Mouse (Mus musculus): ENCODE measurements at regions not wholly inside any gene's neighbourhood (a gene's known extent, or its start where the extent isn't known, plus 50 kb on each side); places are given as distances from the start of the nearest gene placed in this dataset. TPM values are rescaled to one million over a fixed set of nuclear protein-coding genes. Genes with fewer than 3 reads are reported as not detected.

Small RNA genes lying in the stretch of these regions (microRNA-seq; reads per million reads assigned to microRNA genes)
- gene Gm23064 (ENCODE audit: borderline number of aligned reads) = not detected

Data from heart, embryonic 11.5 days (tissue).